Mouse (Mus musculus) gastrocnemius, postnatal 14 days (tissue): Measurements from ENCODE around the gene Epb41. TPM values are rescaled to one million over a fixed set of nuclear protein-coding genes. Genes with fewer than 3 reads are reported as not detected.

Experiments
- DNase-seq: peaks from one replicate; pipeline ENCODE4 v3.0.0; 2021; ENCODE audit warnings: mixed read lengths
- intact Hi-C: fragments of 180-260 bp; cut with DNase I; formaldehyde crosslinking; loops from one replicate; pipeline ENCODE4 v1.15.1; 2025; ENCODE audit warnings: low total_unique reads
- total RNA-seq, 2 experiments: library from RNA; stranded (reverse); gene quantifications; 2 replicates each; pipeline ENCODE4 v1.2.3; 2021

Epb41 gene
- total RNA-seq, 2 experiments from 2014 or later = 63.2 to 71.7 TPM

DNA sequence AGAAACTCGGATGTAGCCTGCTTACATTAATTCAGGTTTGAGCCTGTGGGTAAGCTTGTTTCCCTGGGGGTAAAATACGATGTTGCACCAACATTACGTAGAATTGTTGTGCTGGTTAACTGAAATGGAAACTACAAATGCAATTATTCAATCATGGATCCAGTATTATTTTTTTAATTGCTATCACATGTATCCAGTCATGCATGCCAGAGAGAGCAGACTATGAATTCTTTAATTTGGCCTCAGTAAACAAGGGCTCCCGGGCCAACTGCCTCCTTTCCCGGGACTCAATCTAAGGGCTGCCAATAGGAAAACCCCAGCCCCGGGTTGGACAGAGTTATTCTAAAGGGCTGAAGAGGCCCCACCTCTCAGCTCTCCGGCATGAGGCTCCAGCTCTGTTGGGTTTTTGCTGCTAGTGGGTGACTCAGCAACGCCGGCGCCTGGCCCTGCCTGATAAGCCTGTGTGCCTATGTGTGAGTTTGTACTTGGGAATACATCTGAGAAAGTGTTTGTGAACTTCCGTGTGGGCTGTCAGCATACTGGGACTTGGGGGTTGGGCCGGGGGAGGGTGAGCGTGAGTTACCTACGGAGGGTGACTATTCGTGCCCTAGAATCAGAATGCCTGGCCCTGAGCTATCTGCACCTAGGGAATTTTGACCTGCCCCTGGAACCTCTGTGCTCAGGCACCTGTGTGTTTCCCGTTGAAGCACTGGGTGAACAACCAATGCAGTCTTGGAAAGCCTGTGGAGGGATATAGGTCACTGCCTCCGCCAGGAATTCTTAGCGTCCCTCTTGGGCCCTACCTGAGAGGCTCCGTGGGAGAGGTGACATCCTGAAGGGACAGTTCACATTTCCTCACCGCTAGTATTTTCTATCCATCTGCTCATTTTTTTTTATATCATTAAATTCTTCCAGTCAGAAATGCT, 1.6 kb upstream of the Epb41 start:
- intact Hi-C loops = loop anchor here (5.0 kb wide), 1 partner anchor 214 kb away; no protein-coding TSS in a partner anchor
- DNase-seq = peak; percentile 43

DNA sequence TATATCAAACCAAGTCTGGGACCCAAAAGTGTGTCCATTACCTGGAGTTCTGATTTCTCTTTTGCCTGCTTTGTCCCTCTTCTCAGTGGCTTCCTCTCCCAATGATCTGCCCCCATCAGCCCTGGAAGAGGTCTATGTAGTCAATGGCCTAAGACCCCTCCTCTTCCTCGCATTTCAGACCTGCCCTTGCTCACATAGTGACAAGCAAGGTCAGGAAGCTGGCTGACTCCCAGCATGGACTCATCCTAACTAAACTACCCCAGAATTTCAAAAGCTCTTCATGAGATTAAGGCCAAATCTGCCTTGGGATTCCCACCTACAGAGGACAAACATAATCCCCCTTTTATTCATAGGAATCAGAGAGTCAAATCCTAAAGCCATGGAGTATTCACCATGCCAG, 675 bp upstream of the Epb41 start:
- no peak for DNase-seq
- intact Hi-C loops = loop anchor here (5.0 kb wide), 1 partner anchor 213 kb away; no protein-coding TSS in a partner anchor

DNA sequence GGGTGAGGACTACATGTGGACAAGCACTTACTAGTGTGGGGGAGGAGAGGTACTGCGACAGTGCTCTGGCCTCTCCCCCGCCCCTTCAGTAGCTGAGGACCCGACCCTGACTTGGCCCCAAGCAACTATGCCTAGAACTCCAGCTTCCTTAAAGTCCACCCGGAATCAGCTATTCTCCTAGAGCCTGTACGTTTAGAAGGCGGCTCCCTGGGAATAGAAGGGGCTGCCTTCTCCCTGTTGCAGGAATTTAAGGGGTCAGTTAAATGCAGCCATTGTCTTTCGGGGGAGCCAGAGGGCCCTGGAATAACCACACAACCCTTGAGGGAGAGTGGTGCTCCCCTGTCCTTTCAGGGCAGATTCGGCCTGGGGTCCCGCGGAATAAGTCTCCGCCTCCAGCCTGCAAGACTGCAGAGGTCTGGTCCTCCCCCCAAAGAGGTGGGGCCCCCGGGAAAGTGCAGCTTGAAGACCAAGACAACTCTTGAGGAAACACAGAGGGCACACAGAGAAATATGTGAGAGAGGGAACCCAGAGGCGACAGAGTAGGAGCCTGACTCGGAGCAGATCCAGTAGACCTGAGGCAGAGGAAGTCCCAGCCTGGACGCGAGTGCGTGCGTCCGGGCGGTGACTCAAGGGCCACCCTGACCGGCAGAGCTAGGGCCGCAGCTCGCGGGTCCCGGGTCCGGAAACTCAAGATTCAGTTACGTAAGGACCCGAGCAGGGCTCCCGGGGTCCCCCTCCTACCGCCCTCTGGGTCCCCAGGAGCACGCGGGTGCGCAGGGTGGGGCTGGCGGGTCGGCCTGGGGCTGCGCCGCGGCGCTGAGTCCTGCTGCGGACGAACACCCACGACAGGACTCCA, 816 bp downstream of the Epb41 start, which contains the start of gene Gm10300:
Gene Gm10300, plus strand, starts transcription at position 621 of the 856 bp plus-strand sequence.
- intact Hi-C loops = no loop called here

DNA sequence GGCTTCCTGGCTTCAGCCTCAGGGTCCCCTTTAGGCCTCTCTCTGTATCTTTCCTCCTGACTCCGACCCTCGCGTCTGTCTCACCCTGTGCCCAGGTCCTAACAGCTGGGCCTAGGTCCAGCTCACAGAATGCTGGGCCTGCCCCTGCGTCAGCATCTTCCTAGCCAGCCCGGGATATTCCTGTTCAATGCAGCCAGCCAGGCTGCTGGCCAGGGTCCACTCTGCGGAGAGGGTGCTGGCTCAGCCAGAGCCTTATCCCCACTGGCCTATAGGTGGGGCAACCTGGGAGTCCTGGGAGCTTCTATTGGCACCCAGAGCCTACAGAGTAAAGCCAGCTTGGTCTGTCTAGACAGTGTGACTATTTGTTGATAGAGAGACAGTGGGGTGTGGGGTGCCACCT, 2.2 kb downstream of the Epb41 start:
- intact Hi-C loops = no loop called here
- DNase-seq = peak; percentile 61

More for the DNA sequence above, 816 bp downstream of the Epb41 start, which contains the start of gene Gm10300:
- peak; percentile 36 for DNase-seq

DNA sequence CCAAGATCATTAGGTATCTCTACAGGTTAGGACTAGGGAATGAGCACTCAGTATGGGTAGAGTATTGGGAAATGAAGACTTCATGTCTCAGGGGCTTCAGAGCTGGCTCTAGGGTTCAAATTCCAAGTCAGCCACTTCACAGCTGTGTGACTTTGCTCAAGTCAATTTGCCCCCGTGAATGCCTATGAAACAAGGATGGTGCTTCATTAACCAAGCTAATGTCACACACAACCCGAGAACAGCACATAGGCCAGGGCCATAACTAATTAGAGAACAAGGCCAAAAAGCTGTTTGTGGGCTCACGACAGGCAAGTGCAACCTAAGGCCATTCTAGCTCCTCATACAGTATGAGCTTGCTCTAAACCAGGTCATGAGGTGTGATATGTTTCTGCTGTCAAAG, 3.0 kb downstream of the Epb41 start:
- intact Hi-C loops = no loop called here
- no peak for DNase-seq

DNA sequence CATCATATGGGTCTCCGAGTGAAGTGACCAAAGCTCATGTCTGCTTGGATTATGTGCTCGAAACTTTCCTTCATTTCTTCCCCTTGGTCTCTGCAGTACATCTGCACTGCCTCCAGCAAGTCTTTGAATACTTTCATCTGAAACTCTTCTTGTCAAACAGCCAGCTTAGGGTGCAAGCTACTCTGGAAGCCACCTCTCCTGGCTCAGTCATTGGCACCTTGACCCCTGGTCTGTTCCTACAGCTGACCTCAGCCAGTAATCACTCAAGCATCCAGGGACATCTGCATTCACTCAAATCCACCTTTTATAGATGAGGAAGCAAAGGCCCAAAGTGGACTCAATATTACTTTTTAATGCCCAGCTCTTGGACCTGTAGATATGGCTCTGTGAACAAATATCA, 3.4 kb downstream of the Epb41 start:
- no peak for DNase-seq
- intact Hi-C loops = no loop called here

DNA sequence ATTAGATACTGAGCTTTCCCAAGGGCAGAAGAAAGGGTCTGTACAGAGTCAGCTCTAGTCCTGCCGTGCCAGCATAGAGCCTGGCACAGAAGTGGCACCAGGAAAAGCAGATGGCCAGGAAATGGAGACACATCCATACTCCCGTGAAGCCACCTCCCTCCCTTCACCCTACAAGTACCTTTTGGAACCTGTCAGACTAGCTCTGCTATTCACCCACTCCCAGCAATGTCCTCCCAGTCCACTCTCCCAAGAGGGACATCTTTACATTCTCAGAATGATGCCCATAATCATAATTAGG, 7.2 kb downstream of the Epb41 start:
- intact Hi-C loops = no loop called here
- no peak for DNase-seq

DNA sequence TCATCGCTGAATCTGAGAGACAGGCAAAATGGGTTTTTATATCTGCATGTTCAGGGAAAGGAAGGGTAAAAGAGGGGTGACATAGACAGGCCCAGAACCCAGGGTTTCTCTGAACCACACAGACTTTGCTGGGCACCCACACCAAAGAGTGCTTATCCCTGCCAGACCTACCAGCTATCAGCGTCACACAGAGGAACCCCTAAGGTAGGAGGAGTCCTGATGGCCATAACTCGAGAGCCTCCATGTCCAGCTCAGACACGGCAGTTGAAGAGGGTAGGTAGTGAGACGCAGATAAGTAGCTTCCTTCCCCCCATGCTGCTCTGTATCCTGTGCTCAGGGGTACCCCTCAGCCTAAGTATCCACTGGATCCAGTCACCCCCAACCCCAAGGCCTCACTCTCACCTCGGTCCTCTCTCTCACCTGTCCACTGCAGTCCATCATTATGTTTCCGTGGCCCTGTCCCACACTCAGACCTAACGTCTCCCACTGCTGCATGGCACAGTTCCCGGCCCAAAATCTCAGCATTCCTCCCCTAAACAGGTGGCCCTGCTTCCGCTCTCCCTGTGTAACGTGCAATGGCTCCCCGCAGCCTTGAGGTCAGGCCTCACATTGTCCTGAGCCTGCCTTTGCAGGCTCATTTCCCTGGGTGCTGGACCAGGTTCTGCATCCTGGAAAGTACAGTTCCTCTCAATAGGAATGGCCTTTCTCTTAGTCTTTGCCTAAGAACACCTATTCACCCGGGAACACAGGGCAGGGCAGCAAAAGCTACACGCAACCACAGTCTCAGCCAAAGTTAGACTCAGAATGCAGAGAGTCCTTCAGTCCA, 7.8 kb downstream of the Epb41 start:
- DNase-seq = no peak
- intact Hi-C loops = no loop called here

DNA sequence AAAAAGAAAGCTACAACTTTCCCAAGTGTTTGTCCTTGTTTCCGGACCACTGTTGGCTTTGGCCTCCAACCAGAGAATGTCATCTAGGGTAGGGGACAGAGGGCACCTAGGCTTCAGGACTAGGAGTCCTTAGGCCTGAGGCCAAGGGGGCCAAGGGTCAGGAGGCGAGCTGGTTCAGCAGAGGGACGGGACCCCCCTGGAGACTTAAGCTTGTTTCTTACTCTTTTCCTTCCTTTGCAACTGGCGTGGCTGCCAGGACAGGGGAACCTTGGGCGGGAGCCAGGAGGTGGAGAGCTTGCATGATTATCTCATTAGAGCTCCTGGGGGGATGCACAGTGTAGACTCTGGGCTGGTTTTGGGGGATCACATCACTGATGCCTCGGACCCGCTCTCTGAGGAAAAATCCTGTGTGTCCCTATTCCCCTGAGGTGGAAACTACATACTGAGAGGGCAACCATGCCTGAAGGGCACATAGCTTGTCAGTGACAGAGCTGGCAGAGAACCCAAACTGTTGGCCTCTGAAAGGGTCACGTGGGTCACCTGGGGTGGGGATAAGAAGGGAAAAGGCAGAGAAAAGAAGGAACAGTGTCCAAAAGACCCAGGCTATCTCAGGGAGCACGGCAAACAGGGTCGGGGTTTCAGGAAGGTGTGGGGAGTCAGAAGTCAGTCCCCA, 8.9 kb downstream of the Epb41 start:
- peak; percentile 39 for DNase-seq
- intact Hi-C loops = no loop called here

DNA sequence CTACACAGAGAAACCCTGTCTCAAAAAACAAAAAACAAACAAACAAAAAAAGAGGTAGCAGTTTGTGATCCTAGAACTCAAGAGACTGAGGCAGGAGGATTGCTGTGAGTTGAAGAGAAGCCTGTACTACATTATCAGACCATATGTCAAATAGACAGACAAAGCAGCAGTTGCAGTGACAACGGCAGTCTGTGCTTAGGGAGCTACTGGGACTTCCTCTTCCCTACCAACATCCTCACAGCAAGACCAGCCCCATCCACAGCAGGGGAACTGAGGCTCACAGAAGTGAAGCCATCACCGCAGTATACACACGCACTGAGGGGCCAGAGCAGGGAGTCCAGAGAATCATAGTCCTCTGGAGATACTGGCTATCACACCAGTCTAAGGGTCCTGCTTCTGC, 9.5 kb downstream of the Epb41 start:
- intact Hi-C loops = no loop called here
- DNase-seq = no peak

DNA sequence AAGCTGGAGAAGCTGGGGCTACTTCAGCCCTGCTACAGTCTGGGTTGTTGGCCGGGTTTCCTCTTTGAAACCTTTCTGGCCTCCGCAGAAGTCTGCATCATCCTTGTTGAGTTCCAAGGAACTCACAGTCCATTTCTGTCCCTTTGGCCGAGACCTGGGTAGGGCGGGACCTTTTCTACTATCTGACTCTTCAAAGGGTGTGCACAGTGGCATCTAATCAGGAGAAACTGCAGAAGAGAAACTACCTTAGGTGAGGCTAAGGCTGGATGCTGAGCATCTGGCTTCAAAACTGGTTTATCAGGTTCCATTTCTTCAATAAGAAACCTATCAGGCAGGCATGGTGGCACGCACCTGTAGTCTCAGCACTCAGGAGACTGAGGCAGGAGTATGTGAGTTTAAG, 10.6 kb downstream of the Epb41 start:
- DNase-seq = no peak
- intact Hi-C loops = no loop called here

DNA sequence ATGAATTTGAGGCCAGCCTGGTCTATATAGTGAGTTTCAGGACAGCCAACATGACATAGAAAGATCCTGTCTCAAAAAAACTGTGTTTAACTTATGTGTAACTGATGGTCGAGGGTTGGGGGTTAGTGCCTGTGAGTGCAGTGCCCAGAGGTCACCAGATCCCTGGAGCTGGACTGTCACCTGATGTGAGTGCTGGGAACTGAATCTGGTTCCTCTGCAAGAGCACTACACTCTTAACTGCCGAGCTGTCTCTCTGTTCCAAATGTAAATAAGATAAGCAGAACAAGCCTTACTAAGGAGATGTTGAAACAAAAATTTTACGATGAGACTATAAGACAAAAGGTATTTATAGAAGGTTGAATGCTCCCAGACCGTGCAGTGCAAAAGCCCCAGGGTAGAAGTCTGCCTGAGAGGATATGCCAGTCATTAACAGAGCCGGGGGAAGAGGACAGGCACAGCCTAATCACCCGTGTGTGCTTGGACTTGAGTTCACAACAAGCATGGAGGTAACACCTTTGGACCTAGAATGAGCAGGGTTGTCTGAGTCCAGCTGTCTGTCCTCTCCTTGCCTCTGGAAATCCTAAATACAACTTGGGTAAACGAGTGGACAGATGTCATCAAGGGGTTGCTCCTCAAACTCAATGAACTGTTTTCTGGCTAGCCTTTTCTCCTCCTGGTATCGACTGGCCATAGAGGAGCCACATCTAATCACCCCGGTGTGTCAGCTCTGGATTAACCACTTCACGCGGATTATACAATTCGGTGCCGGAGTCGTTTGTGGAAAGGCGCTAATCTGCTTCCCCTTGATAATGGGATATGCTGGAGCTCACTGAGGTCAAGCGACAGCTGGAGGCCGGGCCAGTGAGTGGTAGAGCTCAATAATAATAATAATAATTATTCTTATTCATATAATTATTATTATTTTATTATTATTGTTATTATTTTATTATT, 11.9 kb downstream of the Epb41 start:
- DNase-seq = no peak
- intact Hi-C loops = no loop called here

DNA sequence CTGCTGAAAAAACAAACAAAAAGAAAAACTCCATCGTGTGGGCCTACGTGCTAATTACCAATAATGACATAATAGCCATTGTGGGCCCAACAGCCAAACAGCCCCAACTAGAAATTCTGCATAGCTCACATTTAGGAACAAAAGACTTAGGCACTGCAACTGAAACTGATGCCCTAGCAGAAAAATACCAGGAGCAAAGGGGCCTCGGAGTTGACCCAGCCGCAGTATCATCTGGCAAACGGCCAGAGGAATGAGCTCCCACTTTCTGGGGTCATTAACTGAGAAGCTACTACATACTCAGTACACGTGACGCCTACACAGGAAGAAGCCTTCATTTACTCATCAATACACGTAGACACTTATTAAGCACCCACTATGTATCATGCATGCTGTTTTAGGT, 12.8 kb downstream of the Epb41 start:
- intact Hi-C loops = no loop called here
- DNase-seq = no peak

DNA sequence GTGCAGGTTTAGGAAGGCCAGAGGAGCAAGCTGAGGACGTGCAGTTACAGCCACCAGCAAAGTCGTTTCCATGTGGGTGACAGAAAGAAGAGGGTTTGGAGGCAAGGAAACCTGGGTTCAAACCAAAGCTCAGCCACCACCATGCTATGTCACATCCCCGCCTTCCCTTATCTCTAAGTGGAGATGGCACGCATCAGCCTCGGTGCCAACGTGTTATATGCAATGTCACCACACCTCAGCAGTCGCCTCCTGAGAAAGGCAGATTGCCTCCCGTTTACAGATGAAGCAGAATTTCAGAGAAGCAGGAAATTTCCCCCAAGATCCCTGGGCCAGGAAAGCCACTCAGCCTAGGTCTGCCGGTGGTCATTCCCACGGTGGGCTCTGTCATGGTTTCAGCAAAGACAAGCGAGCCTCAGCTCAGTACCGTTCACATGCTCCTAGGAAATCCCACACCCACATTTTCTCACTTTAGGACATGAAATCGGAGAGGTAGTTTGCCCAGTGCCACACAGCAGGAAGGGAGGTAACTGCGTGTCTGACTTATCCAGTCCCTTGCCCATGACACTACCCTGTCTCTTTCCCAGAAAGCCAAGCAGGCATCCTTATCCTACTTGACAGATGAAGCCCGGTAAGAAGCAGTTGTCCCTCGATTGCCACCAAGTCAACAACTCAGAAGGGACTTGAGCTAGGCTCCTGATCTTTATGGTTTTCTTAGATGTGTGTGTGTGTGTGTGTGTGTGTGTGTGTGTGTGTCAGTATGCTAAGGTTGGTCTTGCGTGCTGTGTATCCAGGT, 14.9 kb downstream of the Epb41 start:
- intact Hi-C loops = no loop called here
- DNase-seq = no peak

DNA sequence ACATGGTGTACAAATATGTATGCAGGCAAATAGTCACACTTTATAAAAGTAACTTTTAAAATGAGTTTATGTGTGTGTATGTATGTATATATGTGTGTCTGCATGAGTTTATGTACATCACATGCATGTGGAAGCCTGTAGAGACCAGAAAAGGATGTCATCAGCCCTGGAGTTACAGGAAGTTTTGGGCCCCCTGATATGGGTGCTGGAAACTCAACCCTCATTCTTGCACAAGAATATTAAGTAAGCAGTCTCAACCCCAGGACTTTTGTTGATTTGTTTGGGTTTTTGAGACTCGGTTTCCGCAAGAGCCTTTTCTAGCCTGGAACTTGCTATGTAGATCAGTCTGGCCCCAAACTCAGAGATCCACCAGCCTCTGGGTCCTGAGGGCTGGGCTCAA, 15.6 kb downstream of the Epb41 start:
- DNase-seq = no peak
- intact Hi-C loops = no loop called here

DNA sequence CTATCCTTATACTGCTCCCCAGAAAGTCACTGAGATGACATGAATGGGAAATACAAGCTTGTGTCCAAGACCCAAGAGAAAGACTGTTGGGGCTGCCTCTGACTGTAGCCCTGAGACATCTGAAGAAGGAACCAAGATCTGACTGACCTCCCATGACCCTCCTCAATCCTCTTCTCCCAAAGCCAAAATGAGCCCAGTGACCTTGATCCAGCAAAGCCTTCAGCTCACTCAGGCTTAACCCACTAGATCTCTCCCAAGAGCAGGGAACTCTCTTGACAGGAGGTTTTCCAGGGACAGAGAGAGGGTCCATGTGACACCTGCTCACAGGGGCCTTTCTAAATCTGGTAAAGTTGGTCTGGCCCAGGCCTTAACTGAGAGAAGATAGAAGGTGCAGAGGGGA, 17.8 kb downstream of the Epb41 start:
- DNase-seq = no peak
- intact Hi-C loops = no loop called here
